Mouse (Mus musculus): ENCODE data around the gene Cyp24a1. TPM values are rescaled to one million over a fixed set of nuclear protein-coding genes. Genes with fewer than 3 reads are reported as not detected.

Gene Cyp24a1
- total and polyA plus RNA-seq, 2 experiments from 2014 or later = 0.09 TPM; not detected in 1

DNA sequence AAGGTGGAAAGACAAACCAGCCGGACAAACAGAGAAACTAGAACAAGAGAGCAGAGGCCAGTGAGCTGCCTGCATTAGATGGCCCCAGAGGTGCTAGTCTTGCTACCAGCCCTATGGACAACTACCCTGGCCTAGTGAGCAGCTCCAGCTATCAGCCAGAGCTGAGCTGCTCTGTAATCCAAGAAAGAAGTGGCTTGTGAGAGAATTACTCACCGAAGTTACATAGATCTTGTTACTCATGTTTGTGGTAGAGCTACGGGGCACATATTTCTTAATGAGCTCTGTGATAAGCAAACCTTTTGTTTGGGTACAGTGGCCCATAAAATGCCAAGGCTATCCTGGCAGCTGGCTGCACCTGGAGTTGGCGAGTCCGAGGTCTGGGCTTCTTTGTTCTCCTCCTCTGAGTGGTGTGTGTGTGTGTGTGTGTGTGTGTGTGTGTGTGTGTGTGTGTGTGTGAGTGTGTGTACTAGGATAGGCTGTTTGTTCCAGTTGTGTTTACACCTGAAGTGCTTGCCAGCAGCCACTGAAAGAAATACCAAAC lies 50.0 kb downstream of the Cyp24a1 start:
- Histone ChIP-seq H3K27ac (ENCODE audit: low read depth, low read length) (no peak overlapping the region), H3K9ac (replicated peaks; ENCODE audit: low read length, poor library complexity, severe bottlenecking) (no peak overlapping the region), H3K9me3 (ENCODE audit: low read length) (no peaks in the 10 kb centered on the region), H3K36me3 (ENCODE audit: insufficient read depth, low read length) (no peaks in the 10 kb centered on the region), H3K4me2 (ENCODE audit: low read depth, low read length, poor library complexity, severe bottlenecking) (no peak overlapping the region), H3K27me3 (ENCODE audit: insufficient read depth, low read length) (peaks cover 4% of the 10 kb centered on the region; the same call in 1 of the 2 replicates), H3K4me1 (ENCODE audit: insufficient read depth, low read length) (no peaks in the 10 kb centered on the region), H3K4me3 (ENCODE audit: low read depth, low read length) (no peak overlapping the region)
- TF ChIP-seq CTCF (IDR thresholded peaks at IDR 0.05) = no peak
- 72% methylated on average over 5 of the region's 5 CpGs for WGBS
- no peak for ATAC-seq (ENCODE audit: low FRiP score)
- no peak for DNase-seq (ENCODE audit: low spot score)

DNA sequence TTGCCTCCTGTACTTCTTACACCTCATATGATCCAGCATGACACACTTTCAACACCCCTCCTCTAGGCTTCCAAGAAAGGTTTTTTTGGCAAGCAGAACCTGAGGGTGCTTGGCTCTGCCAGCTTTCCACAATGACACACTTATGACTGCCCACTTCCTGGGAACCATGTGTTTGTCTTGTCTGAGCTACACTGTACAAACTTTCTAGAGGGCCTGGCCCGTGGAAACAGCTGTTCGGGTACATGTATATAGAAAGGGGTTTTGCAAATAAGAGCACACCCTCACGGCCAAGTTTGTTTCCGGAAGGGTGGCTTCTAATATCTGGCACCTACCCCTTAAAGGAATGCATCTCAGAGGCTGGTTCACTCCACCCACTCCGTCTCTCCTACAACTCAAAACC lies 51.1 kb downstream of the Cyp24a1 start:
- no peak for ATAC-seq (ENCODE audit: low FRiP score)
- no peaks in the 10 kb centered on the region for H3K36me3 ChIP-seq (ENCODE audit: insufficient read depth, low read length)
- H3K9ac ChIP-seq (replicated peaks; ENCODE audit: low read length, poor library complexity, severe bottlenecking) = no peak overlapping the region
- no peaks in the 10 kb centered on the region for H3K27me3 ChIP-seq (ENCODE audit: insufficient read depth, low read length)
- no peak for TF ChIP-seq CTCF (IDR thresholded peaks at IDR 0.05)
- no peak overlapping the region for H3K4me3 ChIP-seq (ENCODE audit: low read depth, low read length)
- 89% methylated on average over 5 of the region's 5 CpGs for WGBS
- DNase-seq (ENCODE audit: low spot score) = no peak
- no peaks in the 10 kb centered on the region for H3K9me3 ChIP-seq (ENCODE audit: low read length)
- no peaks in the 10 kb centered on the region for H3K4me1 ChIP-seq (ENCODE audit: insufficient read depth, low read length)
- no peak overlapping the region for H3K4me2 ChIP-seq (ENCODE audit: low read depth, low read length, poor library complexity, severe bottlenecking)
- no peak overlapping the region for H3K27ac ChIP-seq (ENCODE audit: low read depth, low read length)

DNA sequence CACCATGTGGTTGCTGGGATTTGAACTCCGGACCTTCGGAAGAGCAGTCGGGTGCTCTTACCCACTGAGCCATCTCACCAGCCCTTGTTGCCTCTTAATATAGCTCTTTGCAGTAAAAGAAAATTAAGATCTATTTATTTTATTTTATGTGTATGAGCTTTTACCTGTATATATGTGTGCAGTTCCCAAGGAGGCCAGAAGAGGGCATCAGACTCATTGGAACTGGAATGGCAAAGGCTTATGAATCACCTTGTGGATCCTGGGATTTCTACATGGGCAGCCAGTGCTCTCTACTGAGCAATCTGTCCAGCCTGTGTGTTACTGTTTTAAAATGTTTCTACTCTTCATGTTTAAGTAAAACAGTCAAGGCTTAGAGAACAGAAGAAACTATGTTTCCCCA lies 54.4 kb downstream of the Cyp24a1 start:
- H3K4me2 ChIP-seq (ENCODE audit: low read depth, low read length, poor library complexity, severe bottlenecking) = no peak overlapping the region
- peak; percentile 66 for TF ChIP-seq CTCF (IDR thresholded peaks at IDR 0.05)
- no peaks in the 10 kb centered on the region for H3K27me3 ChIP-seq (ENCODE audit: insufficient read depth, low read length)
- no peaks in the 10 kb centered on the region for H3K36me3 ChIP-seq (ENCODE audit: insufficient read depth, low read length)
- no peak overlapping the region for H3K4me3 ChIP-seq (ENCODE audit: low read depth, low read length)
- no peaks in the 10 kb centered on the region for H3K9me3 ChIP-seq (ENCODE audit: low read length)
- H3K4me1 ChIP-seq (ENCODE audit: insufficient read depth, low read length) = no peaks in the 10 kb centered on the region
- no peak for DNase-seq (ENCODE audit: low spot score)
- no peak overlapping the region for H3K27ac ChIP-seq (ENCODE audit: low read depth, low read length)
- H3K9ac ChIP-seq (replicated peaks; ENCODE audit: low read length, poor library complexity, severe bottlenecking) = no peak overlapping the region
- WGBS = 83% methylated on average over 3 of the region's 3 CpGs
- ATAC-seq (ENCODE audit: low FRiP score) = no peak

DNA sequence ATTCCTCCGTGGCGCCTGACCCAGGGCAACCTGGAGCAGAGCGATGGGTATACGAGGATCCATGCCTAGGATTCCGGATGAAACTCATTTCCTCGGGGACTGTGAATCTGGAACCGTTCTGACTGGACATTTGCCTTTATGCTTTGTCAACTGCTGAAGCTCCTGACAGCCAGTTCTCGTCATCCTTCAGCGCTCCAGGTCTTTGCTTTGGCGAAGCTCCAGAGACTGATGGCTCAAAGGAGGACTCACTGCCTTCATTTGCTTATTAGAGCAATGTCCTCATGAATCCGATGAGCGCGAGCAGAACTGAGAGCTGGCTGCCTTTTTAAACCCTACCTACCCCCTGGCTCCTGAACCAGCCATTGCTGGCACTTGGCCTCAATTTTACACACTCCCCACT lies 58.2 kb downstream of the Cyp24a1 start:
- no peak overlapping the region for H3K9ac ChIP-seq (replicated peaks; ENCODE audit: low read length, poor library complexity, severe bottlenecking)
- 37% methylated on average over 13 of the region's 13 CpGs for WGBS
- no peaks in the 10 kb centered on the region for H3K27me3 ChIP-seq (ENCODE audit: insufficient read depth, low read length)
- H3K27ac ChIP-seq (ENCODE audit: low read depth, low read length) = no peak overlapping the region
- no peaks in the 10 kb centered on the region for H3K36me3 ChIP-seq (ENCODE audit: insufficient read depth, low read length)
- H3K4me1 ChIP-seq (ENCODE audit: insufficient read depth, low read length) = no peaks in the 10 kb centered on the region
- no peak for TF ChIP-seq CTCF (IDR thresholded peaks at IDR 0.05)
- H3K4me2 ChIP-seq (ENCODE audit: low read depth, low read length, poor library complexity, severe bottlenecking) = no peak overlapping the region
- ATAC-seq (ENCODE audit: low FRiP score) (no peak), DNase-seq (ENCODE audit: low spot score) (peak; percentile 30)
- no peak overlapping the region for H3K4me3 ChIP-seq (ENCODE audit: low read depth, low read length)
- H3K9me3 ChIP-seq (ENCODE audit: low read length) = no peaks in the 10 kb centered on the region

DNA sequence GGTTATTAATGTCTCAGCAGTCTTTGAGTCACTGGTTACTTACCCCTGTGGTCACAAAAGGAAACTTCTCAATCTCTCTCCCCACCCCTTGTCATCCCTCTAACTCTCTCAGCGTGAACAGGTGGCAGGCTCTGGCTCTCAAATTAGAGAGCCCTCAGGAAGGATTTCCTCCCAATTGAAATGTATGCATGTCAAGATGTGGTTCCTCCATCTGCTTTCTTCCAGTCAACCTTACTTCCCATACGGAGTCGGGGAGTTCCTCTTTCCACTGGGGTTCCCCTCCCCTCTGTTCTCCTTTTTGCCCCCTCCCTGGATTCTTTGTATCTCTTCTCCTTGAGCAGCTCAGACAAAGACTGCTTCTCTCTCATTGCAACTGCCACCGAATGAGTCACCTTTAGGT lies 60.7 kb downstream of the Cyp24a1 start:
- Histone ChIP-seq H3K9ac (replicated peaks; ENCODE audit: low read length, poor library complexity, severe bottlenecking) (no peak overlapping the region), H3K9me3 (ENCODE audit: low read length) (no peaks in the 10 kb centered on the region), H3K27me3 (ENCODE audit: insufficient read depth, low read length) (no peaks in the 10 kb centered on the region), H3K4me1 (ENCODE audit: insufficient read depth, low read length) (no peaks in the 10 kb centered on the region), H3K4me3 (ENCODE audit: low read depth, low read length) (no peak overlapping the region), H3K27ac (ENCODE audit: low read depth, low read length) (no peak overlapping the region), H3K4me2 (ENCODE audit: low read depth, low read length, poor library complexity, severe bottlenecking) (no peak overlapping the region), H3K36me3 (ENCODE audit: insufficient read depth, low read length) (no peaks in the 10 kb centered on the region)
- no peak for TF ChIP-seq CTCF (IDR thresholded peaks at IDR 0.05)
- WGBS = 75% methylated on average over 4 of the region's 4 CpGs
- DNase-seq (ENCODE audit: low spot score) = peak; percentile 32
- no peak for ATAC-seq (ENCODE audit: low FRiP score)

Other genes starting within 250 kb of the Cyp24a1 start
- 9.4 and 9.6 TPM in 2 replicates for gene Bcas1, start 69.3 kb downstream of the Cyp24a1 start, total RNA-seq (2014; rRNA removed)
- 7.5 and 8.5 TPM in 2 replicates for gene Bcas1, start 69.3 kb downstream of the Cyp24a1 start, polyA plus RNA-seq (2015; fragmentation: Nextera tagmentation; extraction: Ambion mirVana)
- gene Pfdn4, start 717 bp downstream of the Cyp24a1 start, total RNA-seq (2014; rRNA removed) = 94.1 and 161 TPM in 2 replicates
- 147 and 157 TPM in 2 replicates for gene Pfdn4, start 717 bp downstream of the Cyp24a1 start, polyA plus RNA-seq (2015; fragmentation: Nextera tagmentation; extraction: Ambion mirVana)
- not detected in 2 replicates for gene 4930470P17Rik, start 104.9 kb upstream of the Cyp24a1 start, total RNA-seq (2014; rRNA removed)
- gene 4930470P17Rik, start 104.9 kb upstream of the Cyp24a1 start, polyA plus RNA-seq (2015; fragmentation: Nextera tagmentation; extraction: Ambion mirVana) = not detected in 2 replicates
- gene Dok5, start 234.7 kb upstream of the Cyp24a1 start, total RNA-seq (2014; rRNA removed) = 27.0 and 29.3 TPM in 2 replicates
- gene Dok5, start 234.7 kb upstream of the Cyp24a1 start, polyA plus RNA-seq (2015; fragmentation: Nextera tagmentation; extraction: Ambion mirVana) = 35.2 and 36.9 TPM in 2 replicates

Data from midbrain, postnatal 0 days (tissue).